Mouse (Mus musculus): ENCODE measurements at regions not wholly inside any gene's neighbourhood (a gene's known extent, or its start where the extent isn't known, plus 50 kb on each side); places are given as distances from the start of the nearest gene placed in this dataset.

DNA sequence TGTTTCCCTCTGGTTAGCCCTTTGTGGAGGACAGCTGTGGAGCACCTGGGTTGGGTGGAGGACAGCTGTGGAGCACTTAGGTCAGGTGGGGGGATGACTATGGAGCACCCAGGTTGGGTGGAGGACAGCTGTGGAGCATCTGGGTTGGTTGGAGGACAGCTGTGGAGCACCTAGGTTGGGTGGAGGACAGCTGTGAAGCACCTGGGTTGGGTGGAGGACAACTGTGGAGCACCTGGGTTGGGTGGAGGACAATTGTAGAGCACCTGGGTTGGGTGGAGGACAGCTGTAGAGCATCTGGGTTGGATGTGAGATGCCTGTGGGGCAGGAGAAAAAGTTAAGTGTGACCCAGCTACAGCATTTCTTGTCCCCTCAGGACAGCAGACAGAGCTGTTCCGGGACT, 77.1 kb upstream of the Mrps10 start:
- 98% methylated on average over 1 of the region's 1 CpGs for WGBS
- no peaks in the 10 kb centered on the region for H3K27me3 ChIP-seq (replicated peaks; ENCODE audit: low read depth, poor library complexity, severe bottlenecking)
- H3K4me3 ChIP-seq: no peak overlapping the region
- H3K9me3 ChIP-seq: no peaks in the 10 kb centered on the region
- peaks cover 30% of the 10 kb centered on the region for H3K4me1 ChIP-seq
- DNase-seq (ENCODE audit: low spot score): no peak
- peaks cover 44% of the 10 kb centered on the region for H3K36me3 ChIP-seq (replicated peaks)
- H3K27ac ChIP-seq (replicated peaks): no peak overlapping the region

DNA sequence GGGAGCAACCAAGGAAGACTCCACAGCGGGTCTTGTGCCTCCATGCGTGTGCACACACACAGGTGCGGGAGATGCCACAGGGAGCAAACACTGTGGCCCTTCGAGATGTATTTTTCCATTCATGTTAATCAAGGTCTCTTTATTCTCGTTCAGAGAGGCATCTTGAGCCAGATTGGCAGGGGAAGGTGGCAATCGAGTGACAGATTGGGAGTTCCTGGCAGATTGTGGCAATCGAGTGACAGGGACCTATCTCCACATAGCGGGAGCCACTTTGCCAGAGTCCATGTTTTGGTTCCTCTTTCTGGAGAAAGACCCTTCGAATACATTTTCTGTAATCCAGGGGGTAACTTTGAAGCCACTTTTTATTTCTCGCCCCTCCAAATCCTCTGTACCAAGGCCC, 83.1 kb upstream of the Mrps10 start:
- 93% methylated on average over 10 of the region's 10 CpGs for WGBS
- H3K36me3 ChIP-seq (replicated peaks): peaks cover 39% of the 10 kb centered on the region
- no peaks in the 10 kb centered on the region for H3K9me3 ChIP-seq
- no peak for DNase-seq (ENCODE audit: low spot score)
- H3K27me3 ChIP-seq (replicated peaks; ENCODE audit: low read depth, poor library complexity, severe bottlenecking): no peaks in the 10 kb centered on the region
- H3K4me1 ChIP-seq: no peaks in the 10 kb centered on the region
- no peak overlapping the region for H3K4me3 ChIP-seq
- H3K27ac ChIP-seq (replicated peaks): no peak overlapping the region

DNA sequence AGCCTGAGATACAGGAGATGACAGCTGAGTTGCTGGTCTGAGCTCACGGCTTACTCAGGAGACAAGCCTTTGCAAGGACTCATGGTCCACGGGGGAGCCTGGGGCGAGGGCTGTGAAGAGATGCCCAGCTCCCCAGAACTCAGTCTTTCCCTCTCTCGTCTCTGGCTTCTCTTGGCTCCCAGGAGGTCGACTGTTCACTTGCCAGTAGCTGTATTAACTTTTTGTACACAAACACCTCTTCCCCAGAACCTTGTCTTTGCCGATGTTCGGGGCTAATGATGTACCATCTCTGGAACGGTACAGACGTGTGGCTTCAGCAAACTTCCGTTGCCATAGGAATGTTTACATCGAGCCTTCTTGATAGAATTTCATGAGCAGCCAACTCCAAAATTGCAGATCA, 84.5 kb upstream of the Mrps10 start:
- Histone ChIP-seq H3K36me3 (replicated peaks) (peaks cover 38% of the 10 kb centered on the region), H3K27me3 (replicated peaks; ENCODE audit: low read depth, poor library complexity, severe bottlenecking) (no peaks in the 10 kb centered on the region), H3K9me3 (no peaks in the 10 kb centered on the region), H3K27ac (replicated peaks) (no peak overlapping the region), H3K4me3 (no peak overlapping the region), H3K4me1 (no peaks in the 10 kb centered on the region)
- no peak for DNase-seq (ENCODE audit: low spot score)
- 86% methylated on average over 11 of the region's 11 CpGs for WGBS

DNA sequence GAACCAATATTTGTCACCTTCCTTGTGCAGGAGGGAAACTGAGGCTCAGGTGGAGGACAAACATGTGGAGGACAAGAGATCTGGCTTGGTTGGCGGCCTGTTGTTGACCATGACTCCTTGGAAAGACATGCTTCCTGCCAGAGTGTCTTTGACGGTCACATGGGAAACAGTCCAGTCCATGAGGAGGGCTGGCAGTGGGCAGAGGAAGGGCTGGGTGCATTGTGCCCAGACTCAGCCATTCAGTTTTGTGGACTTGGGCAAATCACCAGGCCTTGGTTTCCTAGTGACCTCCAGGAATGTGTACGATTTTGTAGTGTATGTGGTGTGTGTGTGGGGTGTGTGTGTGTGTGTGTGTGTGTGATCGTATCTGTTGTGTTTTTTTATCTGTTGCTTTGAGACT, 85.5 kb upstream of the Mrps10 start:
- Histone ChIP-seq H3K36me3 (replicated peaks) (peaks cover 28% of the 10 kb centered on the region), H3K4me1 (no peaks in the 10 kb centered on the region), H3K4me3 (no peak overlapping the region), H3K27me3 (replicated peaks; ENCODE audit: low read depth, poor library complexity, severe bottlenecking) (no peaks in the 10 kb centered on the region), H3K27ac (replicated peaks) (no peak overlapping the region), H3K9me3 (no peaks in the 10 kb centered on the region)
- no peak for DNase-seq (ENCODE audit: low spot score)
- 94% methylated on average over 4 of the region's 4 CpGs for WGBS

DNA sequence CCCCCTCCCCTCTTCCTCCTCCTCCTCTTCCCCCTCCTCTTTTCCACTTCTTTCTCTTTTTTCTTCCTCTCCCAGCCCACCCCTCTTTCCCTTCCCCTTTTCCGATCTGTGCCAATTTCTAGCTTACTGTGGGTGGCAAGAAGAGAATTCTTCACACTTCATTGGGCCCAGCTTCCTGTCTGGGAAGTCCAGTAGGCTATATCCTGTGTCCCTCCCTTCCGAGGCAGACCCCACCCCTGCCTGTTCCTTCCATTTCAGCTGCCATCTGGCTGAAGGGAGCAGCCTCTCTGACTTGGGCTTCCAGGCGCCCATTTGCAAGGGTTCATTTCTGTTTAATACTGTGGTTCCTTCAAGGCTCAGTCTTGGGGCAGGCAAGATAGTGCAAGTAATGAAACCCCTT, 86.2 kb upstream of the Mrps10 start:
- H3K4me1 ChIP-seq: no peaks in the 10 kb centered on the region
- WGBS: 60% methylated on average over 3 of the region's 3 CpGs
- H3K36me3 ChIP-seq (replicated peaks): peaks cover 28% of the 10 kb centered on the region
- H3K9me3 ChIP-seq: 0 out of 2 replicates have a peak, but pooled peaks cover 3% of the 10 kb centered on the region
- H3K4me3 ChIP-seq: no peak overlapping the region
- H3K27ac ChIP-seq (replicated peaks): no peak overlapping the region
- no peaks in the 10 kb centered on the region for H3K27me3 ChIP-seq (replicated peaks; ENCODE audit: low read depth, poor library complexity, severe bottlenecking)
- no peak for DNase-seq (ENCODE audit: low spot score)

DNA sequence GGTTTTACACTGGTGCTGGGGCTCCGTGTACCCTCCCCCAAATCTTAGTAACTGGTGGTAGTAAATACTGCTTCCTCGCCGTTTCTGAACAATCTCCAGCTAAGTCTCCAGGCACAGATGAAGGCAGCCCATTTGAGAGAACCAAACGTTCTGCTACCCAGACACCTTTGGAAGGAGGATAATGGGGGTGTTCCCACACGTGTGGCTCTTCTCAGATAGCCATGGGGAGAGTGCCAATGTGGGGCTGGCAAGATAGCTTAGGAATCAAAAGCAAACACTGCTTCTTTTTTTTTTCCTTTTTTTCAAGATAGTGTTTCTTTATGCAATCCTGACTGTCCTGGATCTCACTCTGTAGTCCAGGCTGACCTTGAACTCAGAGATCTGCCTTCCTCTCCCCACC, 90.8 kb upstream of the Mrps10 start:
- H3K4me3 ChIP-seq: no peak overlapping the region
- no peak for DNase-seq (ENCODE audit: low spot score)
- WGBS: 90% methylated on average over 5 of the region's 5 CpGs
- H3K27ac ChIP-seq (replicated peaks): no peak overlapping the region
- peaks cover 7% of the 10 kb centered on the region; the same call in 1 of the 2 replicates for H3K4me1 ChIP-seq
- H3K27me3 ChIP-seq (replicated peaks; ENCODE audit: low read depth, poor library complexity, severe bottlenecking): no peaks in the 10 kb centered on the region
- peaks cover 11% of the 10 kb centered on the region; the same call in 1 of the 2 replicates for H3K9me3 ChIP-seq
- peaks cover 45% of the 10 kb centered on the region for H3K36me3 ChIP-seq (replicated peaks)

DNA sequence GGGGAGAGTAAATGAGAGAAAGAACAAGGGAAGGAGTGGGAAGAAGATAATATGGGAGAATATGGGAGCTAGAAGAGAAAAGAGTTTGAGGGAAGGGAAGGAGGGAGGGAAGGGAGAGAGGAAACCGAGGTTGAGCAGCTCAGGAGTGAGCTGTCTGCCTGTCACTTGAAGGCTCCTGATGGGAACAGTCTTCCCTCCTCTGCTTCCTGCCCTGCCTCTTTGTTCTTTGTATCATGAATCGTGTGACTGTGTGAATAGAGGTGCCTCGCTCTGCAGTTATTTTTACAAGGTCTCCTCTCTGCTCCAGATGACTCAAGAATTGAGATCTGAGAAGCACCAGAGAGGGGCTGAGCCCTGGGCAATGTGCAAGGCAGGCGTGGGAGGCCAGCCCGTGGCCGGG, 92.0 kb upstream of the Mrps10 start:
- no peaks in the 10 kb centered on the region for H3K27me3 ChIP-seq (replicated peaks; ENCODE audit: low read depth, poor library complexity, severe bottlenecking)
- H3K4me3 ChIP-seq: no peak overlapping the region
- H3K36me3 ChIP-seq (replicated peaks): peaks cover 51% of the 10 kb centered on the region
- H3K4me1 ChIP-seq: peaks cover 7% of the 10 kb centered on the region; the same call in 1 of the 2 replicates
- H3K27ac ChIP-seq (replicated peaks): no peak overlapping the region; the same call in 1 of the 2 replicates
- H3K9me3 ChIP-seq: peaks cover 11% of the 10 kb centered on the region; the same call in 1 of the 2 replicates
- WGBS: 67% methylated on average over 6 of the region's 6 CpGs
- no peak for DNase-seq (ENCODE audit: low spot score)

DNA sequence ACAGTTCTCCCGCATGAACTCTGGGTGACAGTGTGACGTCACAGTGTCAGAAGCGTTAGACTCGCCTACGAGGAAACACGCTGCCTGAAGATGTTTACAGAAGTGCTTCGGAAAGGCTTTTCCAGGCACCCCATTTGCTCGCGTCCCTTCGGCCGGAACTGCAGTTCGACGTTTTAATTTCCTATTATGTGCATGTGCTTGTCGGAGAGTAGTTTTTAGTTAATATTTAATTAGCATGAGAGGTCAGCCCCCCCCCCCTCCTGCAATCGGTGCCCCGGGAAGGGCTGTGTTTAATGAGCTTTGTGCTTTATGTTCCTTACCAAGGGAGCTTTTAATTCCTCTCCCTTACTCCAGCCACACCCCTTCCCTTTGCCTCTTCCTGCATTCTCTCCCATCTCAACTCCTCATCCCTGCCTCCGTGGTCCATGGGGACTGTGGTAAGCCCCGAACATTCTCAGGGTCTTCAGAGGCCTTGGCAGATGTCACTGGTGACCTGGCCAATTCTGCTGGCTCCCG, 92.8 kb upstream of the Mrps10 start:
- H3K27me3 ChIP-seq (replicated peaks; ENCODE audit: low read depth, poor library complexity, severe bottlenecking): no peaks in the 10 kb centered on the region
- H3K36me3 ChIP-seq (replicated peaks): peaks cover 51% of the 10 kb centered on the region
- no peak for DNase-seq (ENCODE audit: low spot score)
- 89% methylated on average over 19 of the region's 19 CpGs for WGBS
- no peak overlapping the region for H3K27ac ChIP-seq (replicated peaks)
- no peak overlapping the region for H3K4me3 ChIP-seq
- H3K4me1 ChIP-seq: peaks cover 7% of the 10 kb centered on the region; the same call in 1 of the 2 replicates
- peaks cover 11% of the 10 kb centered on the region; the same call in 1 of the 2 replicates for H3K9me3 ChIP-seq

DNA sequence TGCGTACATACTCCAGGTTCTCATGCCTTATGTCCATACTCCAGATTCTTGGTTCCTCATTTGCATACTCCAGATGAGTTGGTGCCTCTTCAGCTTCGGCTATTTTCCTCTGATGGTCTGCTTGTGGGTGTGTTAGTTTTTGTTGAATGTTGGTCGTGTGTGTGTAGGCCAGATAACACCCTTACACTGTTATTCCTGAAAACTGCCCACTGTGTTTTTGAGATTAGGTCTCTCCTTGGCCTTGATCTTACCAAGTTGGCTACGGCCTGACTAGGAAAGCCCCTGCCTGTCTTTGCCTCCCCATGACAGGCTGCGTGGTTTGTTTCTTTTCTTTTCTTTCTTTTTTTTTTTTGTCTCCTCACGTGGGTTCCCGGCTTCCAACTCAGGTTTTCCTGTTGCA, 95.4 kb upstream of the Mrps10 start:
- H3K27ac ChIP-seq (replicated peaks): no peak overlapping the region
- WGBS: 89% methylated on average over 7 of the region's 7 CpGs
- peaks cover 52% of the 10 kb centered on the region for H3K36me3 ChIP-seq (replicated peaks)

DNA sequence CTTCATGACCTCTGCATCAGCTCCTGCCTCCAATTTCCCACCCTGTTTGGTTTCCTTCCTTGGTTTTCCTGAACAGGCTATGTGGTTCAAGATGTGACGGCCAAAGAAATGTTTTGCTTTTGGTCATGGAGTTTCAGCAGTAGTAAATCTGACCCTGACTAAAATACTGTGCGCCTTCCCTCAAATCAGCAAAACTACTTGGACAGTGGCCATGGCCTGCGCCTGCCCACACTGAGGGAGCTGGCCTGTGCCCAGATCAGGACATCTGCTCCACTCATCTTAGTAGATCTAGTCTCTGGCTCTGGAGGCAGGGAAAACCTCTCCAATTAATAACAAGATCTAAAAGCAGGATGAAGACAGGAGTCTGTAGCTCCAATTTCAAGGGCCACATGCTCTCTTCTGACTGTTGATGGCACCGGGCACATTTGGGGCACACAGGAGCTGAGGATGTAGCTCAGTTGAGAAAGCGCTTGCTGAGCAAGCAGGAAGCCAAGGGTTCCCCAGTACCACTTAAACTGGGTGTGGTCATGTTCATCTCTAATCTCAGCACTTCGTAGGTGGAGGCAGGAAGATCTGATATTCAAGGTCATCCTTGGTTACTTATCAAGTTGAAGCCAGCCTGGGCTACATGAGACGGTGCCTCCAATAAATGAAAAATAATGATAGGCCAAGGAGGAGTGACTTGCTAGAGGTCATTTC, 96.6 kb upstream of the Mrps10 start:
- WGBS: 93% methylated on average over 7 of the region's 7 CpGs
- H3K4me3 ChIP-seq: no peak overlapping the region
- no peaks in the 10 kb centered on the region for H3K27me3 ChIP-seq (replicated peaks; ENCODE audit: low read depth, poor library complexity, severe bottlenecking)
- no peak overlapping the region for H3K27ac ChIP-seq (replicated peaks)
- DNase-seq (ENCODE audit: low spot score): no peak
- H3K36me3 ChIP-seq (replicated peaks): peaks cover 54% of the 10 kb centered on the region
- peaks cover 12% of the 10 kb centered on the region; the same call in 1 of the 2 replicates for H3K9me3 ChIP-seq
- peaks cover 7% of the 10 kb centered on the region; the same call in 1 of the 2 replicates for H3K4me1 ChIP-seq

More for the DNA sequence above, 95.4 kb upstream of the Mrps10 start:
- no peak overlapping the region for H3K4me3 ChIP-seq
- peaks cover 7% of the 10 kb centered on the region; the same call in 1 of the 2 replicates for H3K4me1 ChIP-seq
- peaks cover 11% of the 10 kb centered on the region; the same call in 1 of the 2 replicates for H3K9me3 ChIP-seq
- no peaks in the 10 kb centered on the region for H3K27me3 ChIP-seq (replicated peaks; ENCODE audit: low read depth, poor library complexity, severe bottlenecking)
- no peak for DNase-seq (ENCODE audit: low spot score)

DNA sequence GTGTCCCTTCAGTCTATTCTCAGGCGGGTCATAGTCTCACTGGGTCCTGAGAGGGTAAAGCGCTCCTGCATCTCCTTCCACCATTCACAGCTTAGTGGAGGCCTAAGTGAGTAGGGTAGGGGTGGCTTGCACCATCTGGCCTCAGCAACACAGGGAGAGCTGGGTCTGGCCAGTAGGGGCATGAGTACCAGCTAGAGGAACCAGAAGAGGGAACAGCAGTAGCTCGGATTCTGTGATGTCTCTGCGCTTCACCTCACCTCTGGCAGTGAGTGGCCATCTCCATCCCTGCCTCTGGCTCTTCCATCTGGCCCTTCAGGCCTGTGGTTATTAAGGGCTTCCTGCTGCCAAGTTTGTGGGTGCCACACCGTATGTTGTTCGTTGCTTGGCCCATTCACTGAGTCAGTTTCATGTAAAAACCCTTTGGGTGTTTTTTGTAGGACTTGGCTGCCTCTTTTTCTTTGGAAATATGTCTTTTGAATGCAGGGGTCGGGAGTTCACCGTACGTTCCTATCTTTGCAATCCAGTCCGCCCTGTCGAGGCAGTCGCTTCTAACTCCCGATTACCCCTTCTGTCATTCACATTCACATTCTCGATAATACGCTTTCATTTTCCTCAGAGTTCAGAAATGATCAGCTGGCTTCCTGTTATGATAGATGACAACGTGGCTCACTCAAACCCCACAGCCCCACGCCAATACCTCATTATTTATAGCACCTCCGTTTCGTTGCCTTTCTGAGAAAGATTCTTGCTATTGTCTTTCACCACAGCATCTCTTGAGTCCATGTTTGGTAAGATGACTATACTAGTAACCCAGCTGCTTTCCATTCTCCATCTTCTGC, 99.4 kb upstream of the Mrps10 start:
- Histone ChIP-seq H3K9me3 (0 out of 2 replicates have a peak, but pooled peaks cover 8% of the 10 kb centered on the region), H3K27me3 (replicated peaks; ENCODE audit: low read depth, poor library complexity, severe bottlenecking) (no peaks in the 10 kb centered on the region), H3K4me3 (no peak overlapping the region), H3K27ac (replicated peaks) (no peak overlapping the region), H3K36me3 (replicated peaks) (peaks cover 41% of the 10 kb centered on the region), H3K4me1 (no peaks in the 10 kb centered on the region)
- DNase-seq (ENCODE audit: low spot score): no peak
- WGBS: 93% methylated on average over 19 of the region's 19 CpGs

DNA sequence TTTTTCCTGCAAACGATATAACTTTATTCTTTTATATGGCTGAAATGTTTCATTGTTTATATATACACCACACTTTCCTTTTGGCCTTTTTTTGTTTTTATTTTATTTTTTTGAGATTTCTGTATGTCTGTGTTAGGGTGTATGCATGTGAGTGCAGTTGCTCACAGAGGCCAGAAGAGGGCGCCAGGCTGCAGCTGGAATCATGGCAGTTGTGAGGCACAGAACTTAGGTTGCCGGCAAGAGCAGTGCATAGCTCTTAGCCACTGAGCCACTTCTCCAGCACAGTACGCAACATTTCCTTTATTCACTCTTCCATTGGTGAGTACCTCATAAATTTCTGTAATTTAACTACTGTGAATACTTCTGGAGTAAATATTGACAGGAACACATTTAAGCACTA, 100.8 kb upstream of the Mrps10 start:
- 90% methylated on average over 4 of the region's 4 CpGs for whole genome bisulfite sequencing
- Histone ChIP-seq H3K9me3 (peaks cover 11% of the 10 kb centered on the region; the same call in 1 of the 2 replicates), H3K27ac (replicated peaks) (no peak overlapping the region), H3K4me1 (no peaks in the 10 kb centered on the region), H3K36me3 (replicated peaks) (peaks cover 43% of the 10 kb centered on the region), H3K4me3 (no peak overlapping the region), H3K27me3 (replicated peaks; ENCODE audit: low read depth, poor library complexity, severe bottlenecking) (no peaks in the 10 kb centered on the region)
- DNase-seq (ENCODE audit: low spot score): no peak
